8 mouse cellular contexts compared by ENCODE assay signal in the genomic region with DNA sequence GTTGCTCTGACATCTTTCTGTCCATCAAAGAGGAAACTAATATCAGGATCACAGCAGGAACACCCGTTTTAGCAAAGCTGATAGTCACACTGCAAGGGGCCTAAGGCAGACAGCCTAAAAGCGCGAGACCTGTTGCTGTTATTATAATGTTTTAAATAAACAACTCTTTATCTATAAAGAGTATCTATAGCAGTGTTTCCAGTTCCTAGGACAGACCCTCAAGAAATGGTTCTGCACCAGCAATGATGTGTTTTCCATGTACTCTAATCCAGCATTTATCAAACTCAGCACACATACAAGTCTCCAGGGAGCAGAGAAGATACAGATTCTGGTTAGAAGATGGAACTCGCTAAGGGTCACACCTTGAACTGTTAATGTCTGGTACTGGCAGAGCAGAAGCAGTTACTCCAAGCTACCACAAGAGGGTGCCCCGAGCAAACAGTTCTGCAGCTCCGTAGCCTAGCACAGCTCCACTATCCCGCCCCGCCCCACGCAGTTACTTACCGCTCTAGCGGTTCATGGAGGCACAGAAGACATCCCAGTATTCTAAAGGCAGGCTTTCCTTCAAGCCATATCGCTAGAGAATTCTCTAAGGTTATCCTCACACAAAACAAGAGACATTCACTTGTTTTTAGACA.
DNase-seq lines count a peak whose midpoint lies in the region; ATAC-seq lines count a peak whose summit lies in the region.

No protein-coding gene starts in this region.

- no peak overlapping the region for H3K9ac ChIP-seq in intestine, embryonic 14.5 days (ENCODE audit: low read length)
- no peak overlapping the region for H3K9ac ChIP-seq in midbrain, embryonic 11.5 days (ENCODE audit: low read length)

- H3K27ac ChIP-seq in intestine, embryonic 14.5 days (ENCODE audit: low read depth): no peak overlapping the region
- H3K27ac ChIP-seq in midbrain, embryonic 11.5 days (ENCODE audit: low read depth, low read length): no peak overlapping the region

- H3K4me2 ChIP-seq in intestine, embryonic 14.5 days (ENCODE audit: low read length): no peak overlapping the region
- no peak overlapping the region for H3K4me2 ChIP-seq in midbrain, embryonic 11.5 days

- H3K9me3 ChIP-seq in intestine, embryonic 14.5 days (ENCODE audit: control insufficient read depth, low read length): no peaks in the 10 kb centered on the region
- H3K9me3 ChIP-seq in midbrain, embryonic 11.5 days (ENCODE audit: control insufficient read depth, low read length): no peaks in the 10 kb centered on the region

- DNase-seq in adrenal gland, adult (ENCODE audit: inconsistent age in 2 of 2, low spot score in 1 of 2): peak; percentile 69 to 86
- peak; percentile 87 for DNase-seq in embryo, embryonic 10 days (ENCODE audit: low spot score)
- peak; percentile 77 for DNase-seq in gastrocnemius, postnatal 10 days
- peak; percentile 80 for DNase-seq in intestine, embryonic 14.5 days (ENCODE audit: low spot score)
- DNase-seq in left cerebral cortex, adult 9 months (ENCODE audit: low spot score in 2 of 2): peak; percentile 32 to 81
- DNase-seq in midbrain, embryonic 11.5 days (ENCODE audit: low spot score, missing footprints): peak; percentile 93
- DNase-seq in skeletal muscle tissue, adult 2 months (ENCODE audit: low read depth, low spot score): peak; percentile 59

- no peaks in the 10 kb centered on the region for H3K4me1 ChIP-seq in intestine, embryonic 14.5 days (replicated peaks; ENCODE audit: control insufficient read depth, insufficient read depth, low read length)
- H3K4me1 ChIP-seq in midbrain, embryonic 11.5 days (ENCODE audit: control insufficient read depth, insufficient read depth, low read length): no peaks in the 10 kb centered on the region

- H3K27me3 ChIP-seq in intestine, embryonic 14.5 days (replicated peaks; ENCODE audit: control insufficient read depth, insufficient read depth, low read length): no peaks in the 10 kb centered on the region
- no peaks in the 10 kb centered on the region for H3K27me3 ChIP-seq in midbrain, embryonic 11.5 days (ENCODE audit: control insufficient read depth, insufficient read depth, low read length)

- no peaks in the 10 kb centered on the region for H3K36me3 ChIP-seq in intestine, embryonic 14.5 days (ENCODE audit: control insufficient read depth, insufficient read depth, low read length)
- H3K36me3 ChIP-seq in midbrain, embryonic 11.5 days (ENCODE audit: control insufficient read depth, insufficient read depth, low read length): no peaks in the 10 kb centered on the region

- no peak overlapping the region for H3K4me3 ChIP-seq in intestine, embryonic 14.5 days (ENCODE audit: low read depth, low read length)
- H3K4me3 ChIP-seq in midbrain, embryonic 11.5 days (ENCODE audit: low read depth, low read length): no peak overlapping the region

- peak; percentile 80; the same call in 1 of the 2 replicates for ATAC-seq in intestine, embryonic 14.5 days (replicated peaks; ENCODE audit: low FRiP score, low TSS enrichment, low read depth)
- peak; percentile 77 for ATAC-seq in midbrain, embryonic 11.5 days (ENCODE audit: low FRiP score)
- ATAC-seq in monocyte, adult 5-6 weeks (replicated peaks; ENCODE audit: insufficient number of reproducible peaks, low FRiP score, low TSS enrichment, poor library complexity, severe bottlenecking): no peak

- 15% methylated on average over 12 of the region's 12 CpGs for WGBS in intestine, embryonic 14.5 days
- 20% methylated on average over 12 of the region's 12 CpGs for WGBS in midbrain, embryonic 11.5 days
